Mouse (Mus musculus) cerebellum, adult 18-20 months (tissue): ENCODE results near the gene Nxph1.
A peak's percentile ranks its signal among the peaks of the same experiment; 100 is the strongest.

Experiments
- DNase-seq, 2 experiments: peaks; one replicate each; pipeline ENCODE4 v3.0.0; 2021

The Nxph1 gene

GRCm38 (mm10) chr6:8948131-8948470, at the start of gene Nxph1:
Gene Nxph1 (plus strand): TSS chr6:8948431.
- DNase-seq: no peak

- DNase-seq: no peak
Observed at GRCm38 (mm10) chr6:8900021-8900728, 48.1 kb upstream of the Nxph1 start.

- DNase-seq: no peak
Observed at GRCm38 (mm10) chr6:8900729-8901122, 47.5 kb upstream of the Nxph1 start.

GRCm38 (mm10) chr6:8907917-8908316, 40.3 kb upstream of the Nxph1 start:
- DNase-seq: no peak

GRCm38 (mm10) chr6:8913404-8913803, 34.8 kb upstream of the Nxph1 start:
- DNase-seq: no peak

GRCm38 (mm10) chr6:8914682-8915081, 33.5 kb upstream of the Nxph1 start:
- DNase-seq: no peak

DNA sequence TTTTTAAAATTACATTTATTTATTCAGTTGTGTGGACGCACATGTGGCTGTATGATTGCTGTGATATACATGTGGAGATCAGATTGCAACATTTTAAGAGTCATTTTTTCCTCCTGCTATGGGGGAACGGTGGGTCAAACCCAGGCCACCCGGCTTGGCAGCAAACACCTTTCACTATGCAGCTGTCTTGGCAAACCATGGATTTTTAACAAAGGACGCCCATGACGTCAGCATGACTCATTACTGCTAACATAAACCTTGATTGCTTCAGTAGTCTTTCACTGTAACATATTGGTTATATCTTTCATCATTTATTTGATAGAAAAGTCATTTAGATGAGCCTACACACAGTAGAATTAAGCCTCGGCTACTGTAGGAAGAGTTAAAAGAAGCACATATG, 23.8 kb upstream of the Nxph1 start:
- no peak for DNase-seq

- no peak for DNase-seq
Observed at GRCm38 (mm10) chr6:8935241-8935640, 13.0 kb upstream of the Nxph1 start.

- peak; percentile 61 to 73 for DNase-seq
Observed at GRCm38 (mm10) chr6:8935705-8936104, 12.5 kb upstream of the Nxph1 start.

DNA sequence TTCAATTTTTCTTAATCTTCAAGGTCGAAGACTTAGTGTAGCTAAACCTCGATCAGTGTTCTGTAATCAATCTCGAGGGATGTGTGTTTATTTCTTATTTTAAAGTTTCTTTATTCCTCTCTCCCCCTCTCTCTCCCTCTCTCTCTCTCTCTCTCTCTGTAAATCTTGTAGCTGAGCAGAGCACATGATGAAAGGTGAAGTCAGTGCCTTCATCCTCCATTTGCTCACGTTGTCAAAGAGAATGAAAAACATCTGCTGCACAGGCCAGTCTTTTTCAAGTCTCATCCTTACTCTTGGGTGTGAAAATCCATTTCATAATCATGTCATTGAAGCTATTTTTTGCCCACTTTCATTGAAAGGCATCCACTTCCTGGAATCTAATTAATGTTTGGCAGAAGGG, 12.1 kb upstream of the Nxph1 start:
- DNase-seq: no peak

DNA sequence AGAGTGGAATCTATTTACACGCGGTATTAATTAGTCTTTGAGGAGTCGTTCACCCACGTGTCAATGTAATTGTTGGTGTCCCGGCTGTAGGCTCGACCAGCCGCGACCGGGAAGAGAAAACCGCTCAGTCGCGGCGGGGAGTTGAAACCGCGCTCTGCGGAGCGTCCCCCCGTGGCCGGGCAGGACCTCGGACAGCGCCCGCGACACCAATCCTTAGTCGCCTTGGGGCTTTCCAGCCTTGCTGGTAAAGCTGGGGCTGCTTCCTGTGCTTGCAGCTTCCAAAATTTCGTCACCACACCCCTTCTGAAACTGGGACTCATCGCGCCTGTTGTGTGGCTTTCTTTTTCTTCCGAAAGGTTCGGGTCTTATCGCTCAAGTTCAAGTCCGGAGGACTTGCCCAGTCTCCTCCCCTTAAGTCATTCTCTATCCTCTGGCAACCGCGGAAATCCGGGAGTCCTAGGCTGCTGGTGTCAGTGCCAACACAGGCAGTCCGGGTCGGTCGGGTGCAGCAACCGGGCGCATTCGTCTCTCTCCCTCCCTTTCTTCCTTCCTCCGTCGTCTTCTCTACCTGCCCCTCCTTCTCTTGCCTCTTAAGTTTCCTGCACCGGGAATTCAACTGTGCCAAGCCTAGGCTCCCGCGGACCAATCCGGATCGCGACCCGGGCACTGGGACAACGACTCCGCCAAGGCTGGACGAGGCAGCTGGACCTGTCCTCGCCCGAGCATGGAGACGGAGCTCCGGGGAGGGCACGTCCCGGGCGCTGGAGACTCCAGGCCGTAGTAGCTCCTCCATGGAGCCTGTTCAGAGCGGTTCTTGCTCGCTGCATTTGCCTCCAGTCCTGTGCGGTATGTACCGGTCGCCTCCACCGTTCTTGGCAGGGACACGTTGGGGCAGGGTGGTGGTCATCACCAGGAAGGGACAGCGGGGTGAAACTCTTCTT, 510 bp downstream of the Nxph1 start:
- peak; percentile 23 to 51 for DNase-seq

DNA sequence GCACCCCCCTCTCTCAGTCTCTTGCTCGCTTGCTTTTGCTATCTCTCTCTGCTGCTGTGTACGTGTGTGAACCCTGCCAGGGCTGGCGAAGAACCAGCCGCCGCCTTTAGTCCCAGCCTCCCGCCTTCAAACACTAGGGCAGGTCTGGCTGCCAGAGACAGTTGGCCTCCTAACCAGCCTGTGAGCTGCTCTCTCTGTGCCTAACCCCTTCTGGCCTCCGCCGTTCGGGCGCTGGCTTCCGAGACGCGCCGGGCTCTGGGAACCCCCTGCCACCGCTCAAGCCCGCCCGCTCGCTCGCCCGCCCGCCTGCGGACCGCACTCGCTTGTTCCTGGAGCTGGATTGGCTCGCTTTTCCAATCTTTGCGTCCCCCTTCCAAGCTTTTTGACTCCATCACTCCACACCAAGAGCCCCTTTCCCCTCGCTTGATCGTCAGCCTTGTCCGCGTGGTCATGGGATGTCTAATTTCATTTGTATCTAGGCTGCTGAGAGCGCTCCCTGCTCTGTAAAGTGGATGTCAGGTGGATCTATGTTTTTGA, 1.5 kb downstream of the Nxph1 start:
- DNase-seq: peak; percentile 58 to 71

GRCm38 (mm10) chr6:8950611-8951325, 2.5 kb downstream of the Nxph1 start:
- no peak for DNase-seq

DNA sequence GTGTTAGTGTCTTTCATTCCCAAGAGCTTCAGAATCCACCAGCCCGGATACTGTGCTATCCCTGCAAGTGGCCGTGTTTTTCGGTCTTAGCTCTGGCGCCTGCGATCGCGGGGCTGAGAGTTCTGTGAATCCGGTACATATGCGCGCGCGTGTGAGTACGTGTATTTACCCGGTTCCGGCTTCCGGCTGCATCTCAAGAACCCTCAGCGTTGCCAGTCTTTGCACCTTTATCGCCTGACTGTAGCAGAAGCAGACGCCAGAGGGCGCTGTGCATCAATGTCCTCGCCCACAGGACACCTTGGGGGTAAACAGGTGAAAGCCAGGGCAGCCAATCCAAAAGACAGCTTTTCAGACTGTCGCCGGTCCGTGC, 3.1 kb downstream of the Nxph1 start:
- DNase-seq: peak; percentile 76 to 89

GRCm38 (mm10) chr6:8951884-8952590, 3.8 kb downstream of the Nxph1 start:
- DNase-seq: no peak

- DNase-seq: no peak
Observed at GRCm38 (mm10) chr6:8955817-8956529, 7.7 kb downstream of the Nxph1 start.

- DNase-seq: no peak
Observed at GRCm38 (mm10) chr6:8956743-8957528, 8.7 kb downstream of the Nxph1 start.

DNA sequence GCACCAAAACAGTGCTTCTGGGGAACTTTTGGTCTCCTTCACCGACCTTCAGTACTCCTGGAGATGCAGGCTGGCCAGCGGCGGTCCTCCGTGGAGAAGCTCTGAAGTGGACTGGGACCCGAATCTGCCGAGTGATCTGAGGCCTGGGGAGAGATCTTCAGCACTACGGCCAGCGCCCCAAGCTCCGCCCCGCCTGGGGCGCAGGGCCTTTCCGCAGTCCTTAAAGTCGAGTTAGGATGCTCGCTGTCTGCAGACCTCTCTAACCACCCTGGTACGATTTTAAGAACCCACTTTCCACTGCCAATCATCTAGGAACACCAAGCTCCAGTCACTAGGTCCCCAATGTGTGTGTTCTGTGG, 9.3 kb downstream of the Nxph1 start:
- no peak for DNase-seq

DNA sequence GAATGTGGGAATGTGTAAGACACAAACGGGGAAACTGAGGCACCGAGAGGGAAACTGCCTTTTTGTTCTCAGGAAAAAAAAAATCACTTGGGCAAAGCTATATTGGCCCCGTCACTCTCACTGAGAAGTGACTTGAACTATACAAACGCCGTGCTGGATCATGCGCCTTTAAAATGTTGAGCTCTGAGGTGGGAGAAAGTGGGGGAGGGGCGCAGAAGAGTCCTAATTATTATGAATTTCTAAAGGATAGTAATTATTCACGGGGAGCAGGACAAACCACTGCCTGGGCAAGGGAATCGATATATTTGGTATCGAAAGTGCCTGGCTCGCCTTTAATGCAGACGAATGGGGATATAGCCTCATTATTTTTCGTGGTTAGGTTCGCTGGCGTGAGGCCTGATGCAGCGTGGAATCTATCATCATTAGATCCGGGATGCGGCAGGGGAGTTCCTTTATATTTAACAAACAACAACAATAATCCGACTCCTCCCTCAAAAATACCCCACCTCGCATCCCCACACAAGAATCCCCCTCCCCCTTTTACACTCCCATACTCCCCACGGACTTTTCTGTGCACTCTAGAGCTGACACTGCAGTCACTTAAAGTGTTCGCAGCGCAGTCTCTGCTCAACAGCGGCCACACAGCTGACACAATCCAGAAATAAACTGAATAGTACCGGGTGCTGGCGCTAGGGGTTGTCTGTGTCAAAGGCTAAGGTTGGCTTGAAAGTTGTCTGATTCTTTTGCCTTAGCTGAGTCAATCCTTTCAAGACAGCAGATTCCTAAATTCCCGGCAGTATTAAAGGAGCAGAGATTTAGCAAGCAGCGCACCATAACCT, 10.1 kb downstream of the Nxph1 start:
- peak; percentile 31 to 52 for DNase-seq

GRCm38 (mm10) chr6:8959810-8960209, 11.6 kb downstream of the Nxph1 start:
- no peak for DNase-seq
